Mouse (Mus musculus) inflammation-experienced regulatory T-cells, adult 6 months (primary cell): ENCODE data around the gene Gm10401. TPM values are rescaled to one million over a fixed set of nuclear protein-coding genes. Genes with fewer than 3 reads are reported as not detected.

Experiments
- ATAC-seq: one replicate; pipeline ENCODE4 v1.8.0; 2017
- polyA plus RNA-seq, 3 experiments: library from polyadenylated mRNA; unstranded; fragments of 100-300 nt; shearing (Covaris generic); gene quantifications; one replicate each; pipeline ENCODE4 v1.2.1; 2017

The Gm10401 gene
- 10 to 100 TPM; 14.8 to 23.2 (median 18.5) TPM for polyA plus RNA-seq

- no peak for ATAC-seq
Measured at GRCm38 (mm10) chr5:115098195-115098594, at the start of gene Gm10401. Gene Gm10401, minus strand, starts transcription at chr5:115098295.

- ATAC-seq, result no peak
Measured at GRCm38 (mm10) chr5:115147388-115147787, 49.3 kb upstream of the Gm10401 start.

DNA sequence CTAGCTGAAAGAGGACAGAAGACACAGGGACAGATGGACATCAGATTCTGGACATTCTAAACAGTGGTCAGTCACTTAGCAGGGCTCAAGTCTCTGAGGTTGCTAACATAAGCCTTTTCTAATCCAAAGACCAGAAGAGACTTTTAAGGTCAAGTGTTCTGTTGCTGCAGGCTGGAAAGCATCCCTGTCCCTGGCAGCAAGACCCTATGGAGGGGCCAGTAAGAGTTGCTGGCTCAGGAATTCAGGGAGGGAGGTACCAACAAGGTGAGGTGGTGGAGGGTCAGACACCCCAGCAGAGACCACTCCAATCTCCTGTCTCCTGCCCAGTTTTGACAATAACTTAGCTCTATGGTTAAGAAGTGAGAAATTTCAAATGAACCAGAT is 48.6 kb upstream of the Gm10401 start:
- ATAC-seq, result no peak

DNA sequence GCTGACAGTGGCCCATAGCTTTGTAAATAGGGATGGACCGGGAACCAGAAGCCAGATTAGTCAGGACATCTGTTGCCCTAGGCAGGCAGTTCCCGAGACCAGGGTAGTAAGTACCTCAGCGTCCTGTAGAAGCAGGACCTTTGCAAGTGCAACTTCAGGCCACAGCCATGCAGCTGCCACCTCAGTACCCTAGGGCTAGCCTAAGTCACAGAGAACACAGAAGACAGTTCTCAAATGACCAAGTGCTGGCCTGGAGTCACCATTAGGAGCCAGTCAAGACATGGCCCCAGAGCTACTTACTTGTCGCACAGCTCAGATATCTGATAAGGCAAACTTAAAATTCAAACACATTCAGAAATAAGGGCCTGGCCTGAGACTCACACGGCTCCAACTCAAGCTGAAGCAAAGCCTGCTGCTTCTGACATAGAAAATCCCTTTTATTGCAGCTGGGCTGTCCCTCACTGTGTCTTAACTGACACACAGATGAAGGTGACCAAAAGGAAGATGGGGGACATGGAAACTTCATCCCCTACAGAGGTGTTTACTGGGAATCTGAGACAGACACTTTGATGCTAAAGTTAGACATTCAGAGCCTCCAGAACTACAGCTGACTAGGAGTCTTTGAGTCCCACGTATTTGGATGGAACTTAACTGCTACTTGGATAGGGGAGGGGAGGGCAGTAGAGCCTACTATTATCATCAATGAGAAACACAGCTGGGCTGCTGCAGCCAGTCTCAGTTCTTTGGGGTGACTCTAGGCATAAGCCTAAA is 48.1 kb upstream of the Gm10401 start:
- no peak for ATAC-seq

- no peak for ATAC-seq
Measured at GRCm38 (mm10) chr5:115145253-115145968, 47.3 kb upstream of the Gm10401 start.

DNA sequence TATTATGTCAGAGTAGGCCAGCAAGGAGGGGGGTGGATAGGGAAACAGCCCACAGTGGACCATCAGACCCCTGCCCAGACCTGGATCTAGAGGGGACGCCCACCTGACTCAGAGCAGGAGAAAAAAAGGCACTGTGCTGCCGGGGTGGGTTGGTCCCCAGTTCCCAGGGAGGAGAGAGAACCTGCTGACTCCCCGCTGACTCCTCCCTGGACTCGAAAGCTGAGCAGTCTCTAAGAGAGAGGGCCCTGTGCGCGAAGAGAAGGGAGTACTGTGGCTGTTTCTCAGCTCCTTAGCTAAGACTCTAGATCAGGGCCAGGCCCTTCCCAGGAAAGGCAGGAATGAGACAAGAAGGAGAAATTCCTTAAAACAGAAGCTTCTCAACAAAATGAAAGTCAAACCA is 46.4 kb upstream of the Gm10401 start:
- no peak for ATAC-seq

- ATAC-seq, result no peak
Measured at GRCm38 (mm10) chr5:115143552-115143951, 45.5 kb upstream of the Gm10401 start.

DNA sequence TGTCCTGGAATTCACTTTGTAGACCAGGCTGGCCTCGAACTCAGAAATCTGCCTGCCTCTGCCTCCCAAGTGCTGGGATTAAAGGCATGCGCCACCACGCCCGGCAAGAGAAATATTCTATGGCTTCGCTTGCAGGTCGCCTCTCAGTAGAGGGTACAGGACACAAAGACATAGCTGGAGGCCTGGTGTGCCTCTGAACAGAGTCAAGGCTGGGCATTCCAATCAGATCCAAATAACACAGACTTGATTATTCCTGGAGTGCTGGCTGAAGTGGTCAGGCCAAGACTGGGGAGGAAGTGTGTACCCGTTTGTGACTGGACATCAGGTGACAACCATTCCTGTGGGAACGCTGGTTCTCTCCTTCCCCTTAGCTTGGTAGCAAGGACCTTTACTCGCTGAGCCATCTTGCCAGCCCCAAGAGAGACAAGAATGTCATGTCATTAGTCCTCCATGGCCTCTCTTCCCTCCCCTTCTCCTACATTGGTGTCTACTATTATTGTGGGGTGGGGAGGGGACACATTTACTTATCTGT is 44.1 kb upstream of the Gm10401 start:
- ATAC-seq, result no peak

- ATAC-seq, result no peak
Measured at GRCm38 (mm10) chr5:115140726-115141125, 42.6 kb upstream of the Gm10401 start.

DNA sequence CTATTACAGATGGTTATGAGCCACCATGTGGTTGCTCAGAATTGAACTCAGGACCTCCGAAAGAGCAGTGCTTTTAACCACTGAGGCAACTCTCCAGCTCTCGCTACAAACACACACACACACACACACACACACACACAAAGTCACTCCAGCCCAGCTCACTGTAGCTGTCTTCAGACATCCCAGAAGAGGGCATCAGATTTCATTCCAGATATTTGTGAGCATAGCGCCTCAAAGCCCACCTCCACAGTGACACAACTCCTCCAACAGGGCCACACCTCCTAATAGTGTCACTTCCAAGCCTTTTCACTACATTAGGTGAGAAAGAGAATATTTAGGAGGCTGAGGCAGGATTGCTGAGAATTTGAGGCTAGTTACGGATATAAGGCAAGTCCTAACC is 41.0 kb upstream of the Gm10401 start:
- ATAC-seq, result no peak

- ATAC-seq, result peak; percentile 67
Measured at GRCm38 (mm10) chr5:115134234-115135165, 36.4 kb upstream of the Gm10401 start, which contains the start of gene Unc119b. Gene Unc119b, minus strand, starts transcription at chr5:115134975.

GRCm38 (mm10) chr5:115133358-115134066 is 35.4 kb upstream of the Gm10401 start:
- ATAC-seq, result no peak

GRCm38 (mm10) chr5:115132465-115132864 is 34.4 kb upstream of the Gm10401 start:
- ATAC-seq, result peak; percentile 82

GRCm38 (mm10) chr5:115129328-115129727 is 31.2 kb upstream of the Gm10401 start:
- no peak for ATAC-seq

DNA sequence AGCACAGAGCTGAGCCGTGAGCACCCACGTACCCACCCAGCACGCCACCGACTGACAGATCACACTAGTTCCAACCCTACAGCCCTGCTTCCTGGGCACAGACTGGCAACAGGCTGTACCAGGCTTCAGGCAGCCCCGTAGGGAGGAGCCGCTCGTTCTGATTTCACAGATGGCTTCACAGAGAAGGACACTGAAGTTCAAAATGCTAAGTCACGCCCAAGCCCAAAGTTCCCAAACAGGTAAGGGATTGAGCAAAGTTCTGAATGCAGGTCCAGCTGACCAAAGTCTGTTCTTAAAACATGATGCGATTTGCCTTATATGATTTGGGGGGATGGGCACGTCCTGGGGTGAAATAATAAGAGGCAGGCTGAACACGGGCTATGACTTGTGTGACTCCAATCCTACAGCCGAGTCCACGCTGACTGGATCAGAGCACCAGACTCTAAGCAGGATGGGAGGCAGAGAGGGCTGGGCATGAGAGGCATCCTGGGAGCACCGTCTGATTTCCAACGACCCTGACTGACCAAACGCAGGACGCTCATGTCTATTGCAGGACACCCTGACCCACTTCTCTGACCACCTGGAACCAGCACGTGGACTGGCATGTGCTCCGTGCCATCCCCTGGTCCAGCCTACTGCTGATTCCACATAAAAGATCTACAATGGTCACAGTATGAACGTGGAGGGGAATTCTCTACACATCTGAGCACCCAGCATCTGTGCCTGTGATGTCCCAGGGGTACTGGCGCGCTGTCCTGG is 29.5 kb upstream of the Gm10401 start:
- ATAC-seq, result no peak

GRCm38 (mm10) chr5:115126578-115127312 is 28.6 kb upstream of the Gm10401 start:
- ATAC-seq, result peak; percentile 19

GRCm38 (mm10) chr5:115125211-115125871 is 27.2 kb upstream of the Gm10401 start:
- ATAC-seq, result peak; percentile 91

GRCm38 (mm10) chr5:115124690-115125089 is 26.6 kb upstream of the Gm10401 start:
- no peak for ATAC-seq

DNA sequence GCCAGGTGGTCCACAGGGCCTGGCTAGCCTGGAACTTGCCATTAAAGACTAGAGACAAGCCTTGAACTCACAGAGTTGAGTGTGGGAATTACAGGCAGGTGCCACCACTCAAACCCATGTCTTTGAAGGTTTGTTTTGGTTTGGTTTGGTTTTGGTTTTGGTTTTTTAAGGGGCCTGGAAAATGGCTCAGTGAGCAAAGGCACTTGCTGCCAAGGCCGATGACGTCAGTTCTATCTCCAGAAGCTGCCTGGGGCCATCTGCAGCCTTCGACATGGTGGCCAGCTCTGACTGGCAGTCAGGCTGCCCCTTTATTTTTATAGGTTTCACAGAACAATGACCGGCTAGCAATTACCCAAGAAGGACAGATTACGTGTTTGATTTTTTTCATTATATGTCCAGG is 22.9 kb upstream of the Gm10401 start:
- ATAC-seq, result no peak
